Mouse (Mus musculus) heart, adult 2 months (tissue): ENCODE data around the gene Kif24.

Experiments used
- CTCF ChIP-seq: fragments of 200-600 bp; IDR thresholded peaks from 2 replicates; pipeline ENCODE4 v1.8.1; 2022; ENCODE audit warnings: antibody characterized with exemption, mild to moderate bottlenecking, moderate library complexity
- POLR2A ChIP-seq: fragments of 200-500 bp; IDR thresholded peaks from 2 replicates; pipeline ENCODE4 v1.6.1; 2011; ENCODE audit warnings: mild to moderate bottlenecking, low read depth, low read length, control low read depth; ENCODE audit not compliant: insufficient read depth

DNA sequence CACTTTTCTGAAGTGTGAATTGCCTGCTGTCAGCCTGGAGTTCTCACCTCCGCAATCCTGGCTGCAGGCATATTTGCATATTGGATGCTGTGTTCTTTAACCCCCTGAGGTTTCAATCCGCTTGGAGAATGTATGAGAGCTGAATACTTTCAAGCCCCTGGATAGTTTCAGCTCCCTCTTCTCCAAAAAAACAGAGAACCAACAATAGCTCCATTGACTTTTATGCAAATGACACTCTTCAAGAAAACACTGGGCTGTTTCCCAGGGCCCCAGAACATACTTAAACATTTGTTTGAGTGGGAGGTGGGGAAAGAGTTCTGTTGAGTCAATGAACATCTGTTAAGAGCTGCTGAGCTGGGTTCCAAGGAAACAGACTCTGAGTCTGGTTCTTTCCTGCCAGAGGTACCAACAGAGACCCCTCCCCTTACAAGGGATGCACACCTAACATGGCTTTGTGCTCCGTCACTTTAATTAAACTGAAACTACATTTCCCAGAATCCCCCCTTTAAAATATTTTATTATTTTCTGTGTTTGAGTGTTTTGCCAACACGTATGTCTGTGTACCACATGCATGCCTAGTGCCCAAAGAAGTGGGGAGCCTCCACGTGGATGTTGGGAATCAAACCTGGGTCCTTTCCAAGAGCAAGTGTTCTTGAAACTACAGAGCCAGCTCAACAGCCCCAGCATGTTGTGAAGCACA, 6.1 kb upstream of the Kif24 start:
- TF ChIP-seq CTCF (no peak), POLR2A (no peak)
